Mouse (Mus musculus): ENCODE measurements around the gene Ddx50. TPM values are rescaled to one million over a fixed set of nuclear protein-coding genes. Genes with fewer than 3 reads are reported as not detected.

Gene Ddx50
- polyA plus RNA-seq, 1 experiment from 2014 or later: 114 TPM

Small RNA genes within 50 kb of the gene (microRNA-seq; reads per million reads assigned to microRNA genes)
- not detected for gene Mir7215

Other genes with a start within 250 kb of the Ddx50 start
- gene Hkdc1, start 228.7 kb downstream of the Ddx50 start, polyA plus RNA-seq (2016; fragmentation: Nextera tagmentation; extraction: Ambion mirVana): 2.2 and 4.7 TPM in 2 replicates
- gene 4930507D05Rik, start 201.7 kb downstream of the Ddx50 start, polyA plus RNA-seq (2016; fragmentation: Nextera tagmentation; extraction: Ambion mirVana): 0.76 and 0.95 TPM in 2 replicates
- gene Supv3l1, start 201.5 kb downstream of the Ddx50 start, polyA plus RNA-seq (2016; fragmentation: Nextera tagmentation; extraction: Ambion mirVana): 32.8 and 36.0 TPM in 2 replicates
- gene Vps26a, start 164.4 kb downstream of the Ddx50 start, polyA plus RNA-seq (2016; fragmentation: Nextera tagmentation; extraction: Ambion mirVana): 72.3 and 79.3 TPM in 2 replicates
- gene Srgn, start 123.8 kb downstream of the Ddx50 start, polyA plus RNA-seq (2016; fragmentation: Nextera tagmentation; extraction: Ambion mirVana): 3.7 and 4.1 TPM in 2 replicates
- 31.5 and 33.9 TPM in 2 replicates for gene Kif1bp, start 72.8 kb downstream of the Ddx50 start, polyA plus RNA-seq (2016; fragmentation: Nextera tagmentation; extraction: Ambion mirVana)
- 20.5 and 26.4 TPM in 2 replicates for gene Ddx21, start 48.9 kb downstream of the Ddx50 start, polyA plus RNA-seq (2016; fragmentation: Nextera tagmentation; extraction: Ambion mirVana)
- gene Stox1, start 74.9 kb upstream of the Ddx50 start, polyA plus RNA-seq (2016; fragmentation: Nextera tagmentation; extraction: Ambion mirVana): 0.83 and 2.2 TPM in 2 replicates
- 106 and 127 TPM in 2 replicates for gene Ccar1, start 141.1 kb upstream of the Ddx50 start, polyA plus RNA-seq (2016; fragmentation: Nextera tagmentation; extraction: Ambion mirVana)

Data from heart, embryonic 10.5 days (tissue).